Mouse (Mus musculus) heart, postnatal 0 days (tissue): ENCODE measurements around the gene Cox11.

Experiments used
- CTCF ChIP-seq: IDR thresholded peaks from 2 replicates; pipeline ENCODE4 v1.5.1; 2016; ENCODE audit warnings: antibody characterized with exemption, control low read depth, low read depth
- EP300 ChIP-seq: IDR thresholded peaks from 2 replicates; pipeline ENCODE4 v1.6.1; 2016; ENCODE audit warnings: antibody characterized with exemption, low read depth

- no peak for TF ChIP-seq CTCF
- TF ChIP-seq EP300 = no peak
Measured at GRCm38 (mm10) chr11:90666916-90667315, 28.9 kb downstream of the Cox11 start.
